Mouse (Mus musculus): ENCODE measurements around the gene Tmem81. TPM values are rescaled to one million over a fixed set of nuclear protein-coding genes. Genes with fewer than 3 reads are reported as not detected.
"Not testable (repeated sequence)": the region's sequence is repeated elsewhere in the genome, so short reads cannot be mapped to it uniquely, and the experiment has no call there.

Gene Tmem81
- total RNA-seq (2021), result 1 to 10 TPM; 1.5 TPM
- long read RNA-seq, experiment 1, result 0 reads
- long read RNA-seq, experiment 2, partial matches to known transcripts, result 0 of 1 reads
- long read RNA-seq, experiment 2, other reads (novel, unspliced or antisense), result 0 of 1 reads

DNA sequence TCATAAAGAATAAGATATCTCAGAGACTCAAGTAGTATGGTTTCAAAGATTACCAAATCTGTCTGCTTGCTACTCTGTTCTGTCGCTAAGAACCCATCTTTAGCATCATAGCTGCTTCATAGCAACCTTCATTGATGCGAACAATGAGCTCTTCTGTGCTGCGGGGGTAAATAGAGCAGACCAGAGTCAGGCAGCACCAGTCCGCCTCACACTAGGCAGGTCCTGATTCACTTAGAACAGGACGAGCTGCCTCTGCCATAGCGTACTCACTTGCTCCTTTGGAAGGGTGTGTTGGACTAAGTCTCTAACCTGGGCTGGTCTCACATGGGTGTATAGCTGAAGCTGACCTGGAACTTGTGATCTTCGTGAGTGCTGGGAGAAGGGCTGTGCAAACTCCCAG is at the start of gene Tmem81:
Gene Tmem81, plus strand, starts transcription at position 173 of the 400 bp plus-strand sequence.
- DNase-seq, result no peak

DNA sequence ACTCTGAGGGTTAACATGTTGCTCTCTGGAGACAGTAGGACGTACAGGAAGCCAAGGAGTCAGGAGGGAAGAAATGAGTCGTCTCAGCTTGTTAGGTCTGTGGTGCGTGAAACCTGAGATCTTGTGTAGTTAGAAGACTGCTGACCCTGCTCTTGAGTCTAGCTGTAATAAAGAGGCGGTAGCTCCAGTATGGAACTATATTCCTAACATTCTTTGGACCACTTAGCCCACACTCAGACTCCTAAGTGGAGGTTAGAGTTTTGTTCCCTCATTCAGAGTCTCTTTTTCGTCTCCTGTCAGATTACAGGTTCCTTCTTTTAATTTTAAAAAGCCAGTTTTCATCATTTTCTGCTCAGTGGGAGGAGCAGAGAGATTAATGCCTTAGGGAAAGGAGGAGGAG is 41.4 kb upstream of the Tmem81 start:
- DNase-seq, result no peak

DNA sequence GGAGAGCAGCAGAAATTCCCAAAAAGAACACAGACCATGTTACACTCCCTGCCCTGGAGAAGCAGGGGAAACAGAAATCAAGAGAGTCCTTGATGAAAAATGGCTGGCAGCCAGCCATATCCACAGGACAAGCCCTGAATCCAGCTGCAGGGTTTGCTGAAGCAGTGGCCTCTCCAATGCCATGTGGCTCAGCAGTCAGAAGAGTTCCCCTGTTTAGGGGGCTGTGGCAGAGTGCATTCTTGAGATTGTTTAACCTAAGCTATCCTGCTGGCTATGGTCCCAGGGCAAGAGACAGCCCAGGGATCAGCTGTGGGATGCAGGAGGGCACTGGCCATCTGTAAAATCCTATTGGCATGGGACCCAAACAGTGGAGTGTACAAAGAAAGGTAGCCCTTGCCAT is 37.1 kb upstream of the Tmem81 start:
- DNase-seq, result no peak

DNA sequence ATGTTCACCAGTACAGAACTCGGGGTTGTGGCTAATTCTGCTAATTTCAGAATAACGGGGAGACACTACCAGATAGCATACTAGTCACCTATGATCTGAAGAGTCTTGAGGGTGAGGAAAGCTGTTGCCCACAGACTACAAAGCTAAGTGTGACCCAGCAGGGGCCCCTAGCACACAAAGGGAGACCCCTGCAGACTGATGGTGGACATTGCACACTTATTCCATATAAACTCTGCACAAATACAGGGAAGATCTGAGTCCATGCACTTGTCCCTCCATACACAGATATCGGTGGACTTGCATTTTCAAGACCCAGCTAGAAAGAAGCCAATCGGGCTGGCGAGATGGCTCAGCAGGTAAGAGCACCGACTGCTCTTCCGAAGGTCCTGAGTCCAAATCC is 36.5 kb upstream of the Tmem81 start:
- no peak for DNase-seq

DNA sequence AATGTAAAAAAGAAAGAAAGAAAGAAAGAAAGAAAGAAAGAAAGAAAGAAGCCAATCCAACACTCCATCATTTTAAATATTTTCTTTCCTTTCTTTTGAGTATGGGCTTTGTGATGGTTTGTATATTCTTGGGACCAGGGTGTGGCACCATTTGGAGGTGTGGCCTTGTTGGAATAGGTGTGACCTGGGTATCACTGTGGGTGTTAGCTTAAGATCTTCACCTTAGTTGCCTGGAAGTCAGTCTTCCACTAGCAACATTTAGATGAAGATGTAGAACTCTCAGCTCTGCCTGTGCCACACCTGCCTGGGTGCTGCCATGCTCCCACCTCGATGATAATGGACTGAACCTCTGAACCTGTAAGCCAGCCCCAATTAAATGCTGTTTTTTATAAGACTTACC is 36.0 kb upstream of the Tmem81 start:
- DNase-seq, result not testable (repeated sequence)

DNA sequence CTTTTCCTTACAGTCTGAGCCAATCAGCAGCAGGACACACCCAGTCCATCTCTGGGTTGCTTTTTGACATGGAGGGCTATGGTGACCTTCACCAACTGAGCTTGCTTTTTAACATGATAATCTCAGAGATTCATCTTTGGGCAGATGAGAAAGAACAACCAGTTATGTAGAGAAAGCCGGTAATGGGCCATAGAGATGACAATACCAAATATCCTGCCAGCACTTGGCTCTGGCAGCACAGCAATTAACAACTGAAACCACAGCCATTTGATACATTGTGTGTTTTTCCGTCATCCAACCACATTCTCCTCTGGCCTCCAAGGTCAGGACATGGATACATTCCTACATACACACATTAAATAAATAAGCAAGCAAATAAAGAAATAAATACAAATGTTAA is 35.0 kb upstream of the Tmem81 start:
- DNase-seq, result no peak

DNA sequence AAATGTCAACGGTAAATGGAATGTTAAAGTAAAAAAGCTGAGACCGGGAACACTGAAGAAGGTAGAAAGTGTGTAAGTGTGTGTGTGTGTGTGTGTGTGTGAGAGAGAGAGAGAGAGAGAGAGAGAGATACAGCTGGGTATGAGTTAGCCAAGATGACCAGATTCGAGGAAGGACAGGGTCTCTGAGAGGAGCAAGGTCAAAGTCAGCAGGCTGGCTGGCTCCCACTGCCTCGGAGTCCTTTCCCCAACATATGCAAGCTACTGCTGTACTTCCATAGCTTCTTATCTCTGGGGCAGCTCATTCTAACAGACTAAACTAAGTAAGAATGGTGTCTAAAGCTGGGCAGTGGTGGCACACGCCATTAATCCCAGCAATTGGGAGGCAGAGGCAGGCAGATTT is 34.5 kb upstream of the Tmem81 start:
- DNase-seq, result no peak

DNA sequence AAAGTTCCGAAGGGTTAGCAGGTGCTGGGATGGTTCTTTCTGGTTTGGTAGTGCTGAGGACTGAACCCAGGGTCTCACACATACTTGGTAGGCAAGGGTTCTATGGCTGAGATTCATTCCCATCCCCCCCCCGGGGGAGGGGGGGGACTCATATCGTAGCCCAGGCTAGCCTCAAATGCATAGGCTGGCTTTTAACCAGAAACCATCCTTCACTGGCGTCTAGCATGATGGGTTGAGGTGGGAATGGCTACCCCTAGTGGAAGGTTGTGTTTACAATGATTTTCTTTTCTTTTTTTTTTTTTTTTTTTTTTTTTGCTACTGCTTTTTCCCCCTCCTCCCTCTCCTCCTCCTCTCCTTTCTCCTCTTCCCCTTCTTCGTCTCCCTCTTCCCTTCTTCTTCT is 33.5 kb upstream of the Tmem81 start:
- DNase-seq, result no peak

DNA sequence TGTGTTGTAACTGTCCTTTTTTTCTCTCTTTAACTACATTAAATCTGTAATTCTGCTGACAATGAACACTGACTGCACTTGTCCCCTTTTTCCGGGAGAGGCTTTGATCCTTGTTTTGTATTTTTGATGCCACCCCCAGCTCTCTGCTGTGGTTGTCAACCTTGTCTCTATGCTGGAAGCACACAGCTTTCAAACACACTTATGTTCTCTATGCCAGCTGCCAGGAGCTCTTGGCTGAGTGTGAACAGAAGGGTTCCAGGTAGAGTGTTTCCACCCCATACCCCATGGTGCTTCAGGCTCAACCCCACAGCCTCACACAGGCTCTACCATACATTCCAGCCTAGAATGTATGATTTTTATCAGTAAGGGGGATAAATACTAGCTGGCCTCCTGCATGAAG is 31.5 kb upstream of the Tmem81 start:
- no peak for DNase-seq

DNA sequence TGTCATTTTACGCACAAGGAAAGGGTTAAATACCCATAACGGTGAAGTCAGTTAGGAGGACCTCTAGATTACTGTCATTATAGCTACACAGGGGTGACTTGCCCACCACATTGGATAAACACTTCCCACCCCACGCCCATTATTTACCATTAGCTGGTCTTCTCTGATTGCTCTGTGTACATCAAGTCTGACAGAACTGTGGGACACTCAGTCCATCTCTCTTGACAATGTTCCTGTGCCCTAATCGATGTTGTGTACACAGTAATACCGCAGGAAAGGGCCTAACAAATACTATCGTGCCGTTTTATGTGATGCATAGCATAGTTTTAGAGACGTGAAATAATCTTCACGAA is 29.5 kb upstream of the Tmem81 start:
- no peak for DNase-seq

DNA sequence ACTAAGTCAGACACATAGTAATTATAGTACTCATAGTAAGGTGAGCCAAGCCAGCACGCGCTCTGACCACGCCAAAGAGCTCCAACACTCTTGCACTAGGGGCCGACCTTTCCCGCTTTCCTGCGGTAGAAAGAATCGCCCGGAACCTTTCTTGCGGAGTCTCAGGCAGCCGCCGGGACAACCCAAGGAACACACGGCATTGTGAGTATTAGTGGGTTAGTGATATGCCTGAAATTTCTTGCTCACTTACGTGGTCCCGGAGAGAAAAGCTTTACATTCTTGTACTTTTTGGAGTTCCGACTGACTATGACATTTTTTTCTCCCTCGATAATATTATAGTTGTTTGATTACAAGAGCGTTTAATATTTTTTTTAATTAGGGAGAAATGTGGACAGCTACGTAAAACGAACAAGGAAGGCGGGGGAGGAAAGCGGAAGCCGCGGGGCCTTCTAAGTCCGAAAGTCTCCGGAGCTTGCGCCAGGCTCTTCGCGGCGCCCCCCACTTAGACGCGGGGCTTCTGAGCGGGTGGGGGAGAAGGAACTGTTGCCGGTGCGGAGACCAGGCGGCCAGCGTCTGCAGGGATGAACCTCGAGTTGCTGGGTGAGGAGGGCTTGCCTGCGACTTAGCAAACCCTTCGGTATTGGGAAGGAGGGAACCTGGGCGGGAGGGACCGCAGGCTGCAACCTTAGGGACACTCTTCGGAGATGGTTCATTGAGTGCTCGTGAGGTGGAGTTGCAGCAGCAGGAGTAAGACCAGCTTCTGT is 28.9 kb upstream of the Tmem81 start, which contains the start of gene Rbbp5:
Gene Rbbp5, plus strand, starts transcription at position 438 of the 764 bp plus-strand sequence.
- peak; percentile 88 to 97 for DNase-seq

DNA sequence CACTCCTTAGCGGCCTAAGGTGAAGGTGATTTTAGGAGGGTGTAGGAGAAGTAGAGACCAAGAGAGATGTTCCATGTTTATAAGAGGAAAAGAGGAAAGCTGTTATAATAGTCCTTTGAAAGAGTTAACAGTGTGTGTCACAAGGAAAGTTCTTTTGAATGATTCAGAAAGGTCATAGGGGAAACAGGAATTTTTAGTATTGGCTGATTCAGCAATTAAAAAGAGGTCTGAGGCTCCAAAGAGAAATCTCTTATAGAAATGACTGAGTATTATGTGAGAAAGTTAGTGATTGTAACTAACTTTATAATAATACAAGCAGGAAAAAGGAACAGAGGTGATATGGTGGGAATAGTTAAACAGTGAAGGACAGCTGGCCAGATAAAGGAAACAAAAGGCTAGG is 26.6 kb upstream of the Tmem81 start:
- no peak for DNase-seq

DNA sequence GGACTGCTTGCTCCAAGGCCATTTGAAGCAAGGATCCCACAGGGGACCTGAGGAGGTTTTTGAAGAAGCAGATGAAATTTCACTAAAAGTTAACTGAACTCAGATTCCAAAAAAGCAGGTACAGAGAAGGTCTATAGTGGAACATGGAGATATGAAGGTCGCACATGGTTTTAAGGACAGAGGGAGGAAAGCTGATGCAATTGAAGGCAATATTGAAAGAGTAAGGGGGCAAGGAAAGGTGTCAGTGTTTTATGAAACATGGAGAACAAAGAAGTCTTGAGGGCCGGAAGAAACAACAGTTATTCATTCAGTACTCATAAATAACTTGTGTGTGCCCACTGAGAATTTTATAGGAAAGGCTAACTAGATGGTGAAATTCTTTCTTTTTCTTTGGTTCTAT is 24.4 kb upstream of the Tmem81 start:
- DNase-seq, result no peak

DNA sequence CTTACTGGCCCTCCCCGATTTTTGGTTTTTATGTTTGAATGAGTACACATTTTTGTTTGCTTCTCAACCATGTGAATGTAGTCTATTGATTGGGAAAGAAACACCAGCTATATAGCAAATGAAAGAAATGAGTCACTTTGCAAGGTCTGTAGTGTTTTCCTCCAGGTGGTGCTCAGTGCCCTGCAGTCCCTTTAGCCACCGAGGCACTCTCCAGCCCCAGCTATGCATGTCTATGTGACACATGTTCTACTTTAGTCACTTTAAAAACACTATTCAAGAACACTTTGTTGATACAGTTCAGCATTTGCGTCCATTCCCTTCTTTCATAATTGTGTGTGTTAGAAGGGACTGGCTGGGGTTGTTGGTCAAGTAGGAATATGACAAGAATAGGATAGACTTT is 22.8 kb upstream of the Tmem81 start:
- no peak for DNase-seq

DNA sequence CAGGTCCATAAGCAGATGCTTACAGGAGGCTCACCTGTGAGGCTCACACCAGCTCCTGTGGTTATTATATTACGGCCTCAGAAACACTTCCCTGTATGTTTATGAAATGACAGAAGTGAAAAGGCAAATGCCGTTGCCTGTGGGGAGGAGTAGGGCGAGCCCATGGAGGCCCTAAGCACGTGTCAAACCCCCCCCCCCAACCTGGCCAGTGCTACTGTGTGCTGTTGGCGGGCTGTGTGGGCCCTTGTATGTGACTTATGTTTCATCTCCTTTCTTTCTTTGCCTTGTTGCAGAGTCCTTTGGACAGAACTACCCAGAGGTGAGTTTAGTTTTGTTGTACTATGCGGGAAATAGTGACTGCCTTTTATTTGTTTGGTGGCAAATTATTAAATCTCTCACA is 22.3 kb upstream of the Tmem81 start:
- DNase-seq, result no peak

DNA sequence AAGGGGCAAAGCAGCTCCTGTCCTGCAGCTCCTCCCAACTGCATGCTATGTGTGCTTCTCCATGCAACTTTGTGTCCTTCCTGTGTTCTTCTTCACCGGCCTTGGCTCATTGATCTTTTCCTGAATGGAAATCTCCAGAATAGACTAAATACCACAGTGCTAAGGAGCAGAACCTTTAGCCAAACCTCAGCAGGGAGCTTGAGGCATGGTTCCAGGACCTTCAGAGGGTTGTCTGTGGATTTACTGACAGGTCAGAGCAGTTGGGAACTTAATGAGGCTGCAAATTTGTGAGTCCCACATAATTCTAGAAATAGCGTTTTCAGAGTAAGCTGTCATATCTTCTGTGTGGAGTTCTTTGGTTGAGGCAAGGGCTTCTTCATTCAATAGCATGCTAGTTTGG is 5.5 kb upstream of the Tmem81 start:
- no peak for DNase-seq

DNA sequence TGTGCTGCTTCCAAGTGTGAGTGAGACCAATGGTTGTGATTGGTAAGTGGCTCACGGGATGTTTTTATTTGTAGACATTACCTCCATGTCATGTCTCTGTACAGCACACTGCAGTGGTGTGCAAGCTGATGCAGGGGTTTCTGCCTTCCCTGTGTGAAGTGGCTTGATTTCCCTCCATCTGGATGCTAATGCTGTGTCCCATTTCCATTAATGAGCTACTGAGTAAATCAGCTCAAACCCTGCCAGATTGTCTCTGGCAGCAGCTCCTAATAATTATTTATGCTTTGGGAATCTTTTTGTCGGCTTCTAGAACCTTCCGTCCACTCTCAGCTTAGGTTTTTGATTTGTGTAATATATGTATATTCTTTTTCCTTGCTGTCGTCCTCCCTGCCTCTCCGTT is 875 bp upstream of the Tmem81 start:
- DNase-seq, result no peak

DNA sequence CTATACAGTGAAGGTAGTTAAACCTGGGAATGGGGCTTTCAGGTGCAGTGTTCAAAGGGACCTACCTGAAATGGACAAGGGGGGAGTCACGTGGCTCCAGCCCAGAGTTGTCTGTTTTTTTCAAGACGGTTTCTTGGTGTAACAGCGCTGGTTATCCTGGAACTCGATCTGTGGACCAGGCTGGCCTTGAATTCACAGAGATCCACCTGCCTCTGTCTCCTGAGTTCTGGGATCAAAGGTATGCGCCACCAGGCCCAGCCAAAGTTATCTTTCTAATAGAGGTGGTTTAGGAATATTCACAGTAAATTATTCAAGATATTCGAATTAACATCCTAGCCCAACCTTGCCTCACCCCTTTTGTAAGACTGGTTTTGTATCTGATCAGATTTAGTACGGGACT is 626 bp downstream of the Tmem81 start:
- no peak for DNase-seq

DNA sequence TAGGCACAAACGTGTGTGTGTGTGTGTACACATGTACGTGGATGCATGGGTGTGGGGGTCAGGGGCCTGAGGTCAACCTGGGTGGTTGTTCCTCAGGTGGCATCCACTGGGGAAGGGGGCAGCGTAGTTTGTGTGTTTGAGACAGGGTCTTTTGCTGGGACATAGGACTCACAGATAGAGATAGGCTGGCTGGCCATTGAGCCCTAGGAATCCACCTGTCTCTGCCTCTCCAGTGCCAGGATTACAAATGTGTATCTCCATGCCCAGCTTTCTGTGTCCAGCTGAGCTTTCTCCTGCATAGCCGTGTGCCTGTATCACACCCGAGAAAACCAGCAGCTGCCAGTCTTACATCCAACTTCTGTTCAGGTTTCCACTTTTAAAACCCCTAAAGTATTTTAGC is 3.7 kb downstream of the Tmem81 start:
- no peak for DNase-seq

DNA sequence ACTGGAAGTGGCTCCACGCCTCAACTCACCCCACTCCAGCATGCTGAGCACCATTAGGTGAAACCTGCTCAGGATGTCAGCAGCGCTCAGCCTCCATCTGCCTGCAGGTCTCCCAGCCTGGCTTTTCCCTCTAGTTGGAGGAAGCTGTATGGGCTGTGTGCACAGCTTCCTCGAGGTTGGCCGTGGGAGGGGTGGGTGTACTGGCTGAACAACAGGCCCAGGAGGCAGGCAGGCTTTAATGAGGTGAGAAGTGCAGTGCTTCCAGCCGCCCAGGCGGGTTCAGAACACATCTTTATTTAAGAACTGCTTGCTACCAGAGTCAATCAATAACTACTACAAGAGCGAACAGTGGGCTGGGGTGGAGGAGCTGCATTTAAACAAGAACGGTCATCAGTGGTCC is 5.5 kb downstream of the Tmem81 start:
- no peak for DNase-seq

DNA sequence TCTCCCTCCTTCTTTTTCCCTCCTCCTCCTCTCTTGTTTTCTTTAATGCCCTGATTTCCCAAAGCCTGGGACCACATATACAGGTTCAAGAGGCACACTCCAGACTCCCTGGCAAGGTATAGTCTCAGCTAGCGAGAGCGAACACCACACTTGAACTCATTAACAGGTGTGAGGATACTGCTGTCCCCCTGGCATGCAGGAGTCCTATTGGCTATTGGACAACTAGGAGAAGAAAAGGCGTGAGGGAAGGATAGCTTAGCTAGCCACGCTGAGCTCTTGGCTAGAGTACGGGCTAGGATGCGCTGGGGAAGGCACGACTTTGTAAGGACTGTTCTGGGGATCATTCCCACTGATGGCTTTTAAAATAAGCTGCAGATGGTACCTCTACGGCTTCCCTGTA is 6.1 kb downstream of the Tmem81 start:
- no peak for DNase-seq

DNA sequence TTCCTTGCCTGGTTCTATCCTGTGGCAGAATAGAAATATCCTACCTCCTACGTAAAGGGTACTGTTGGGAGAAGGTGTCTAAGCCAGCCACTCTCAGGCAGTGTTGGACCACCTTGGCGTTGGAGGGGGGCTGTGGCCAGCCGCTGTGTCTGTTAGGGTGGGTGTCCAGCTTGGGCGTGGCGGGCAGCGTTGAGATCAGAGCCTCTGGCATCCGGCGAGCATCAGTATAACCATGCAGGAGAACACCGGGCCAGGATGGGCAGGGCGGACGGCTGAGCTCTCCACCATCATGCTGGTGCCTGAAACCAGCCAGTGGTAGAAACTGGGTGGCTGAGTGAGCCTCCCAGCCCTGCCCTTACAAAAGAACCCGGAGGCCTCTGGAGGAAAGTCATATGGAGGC is 9.3 kb downstream of the Tmem81 start:
- DNase-seq, result no peak

DNA sequence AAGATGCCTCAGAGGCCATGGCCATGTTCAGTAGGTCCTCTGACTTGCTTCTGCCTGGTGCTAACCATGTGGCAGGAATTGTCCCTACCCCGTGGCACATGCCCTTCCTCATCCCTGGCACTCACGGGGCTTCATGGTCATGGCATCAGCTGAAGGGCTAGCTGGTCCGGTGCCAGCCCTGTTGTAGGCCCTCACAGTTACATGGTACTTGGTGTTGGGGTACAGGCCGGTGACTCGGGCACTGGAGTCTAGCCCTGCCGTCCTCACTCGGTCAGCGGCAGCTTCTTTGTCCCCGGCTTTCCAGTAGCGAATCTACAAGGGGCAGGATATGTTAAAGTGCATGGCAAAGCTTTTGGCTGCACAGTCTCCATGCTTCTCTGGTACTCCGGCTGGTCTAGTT is 10.7 kb downstream of the Tmem81 start:
- DNase-seq, result no peak

DNA sequence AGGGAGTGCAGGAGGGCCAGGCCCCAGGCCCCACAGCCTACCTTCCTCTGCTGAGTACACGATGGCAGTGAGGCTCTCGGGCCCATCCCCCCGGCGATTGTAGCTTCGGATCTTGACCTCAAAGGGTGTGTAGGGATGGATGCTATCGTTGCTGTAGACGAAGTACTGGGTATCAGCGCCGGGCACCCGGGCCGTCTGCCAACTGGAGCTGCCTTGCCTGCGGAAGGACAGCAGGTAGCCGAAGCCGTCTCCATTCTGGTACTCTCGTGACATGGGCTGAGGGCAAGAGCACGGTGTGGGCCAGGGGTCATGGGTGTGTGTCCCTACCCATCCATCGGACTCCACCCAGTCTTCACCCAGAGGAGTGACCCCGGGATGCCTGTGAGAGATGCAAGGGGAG is 12.6 kb downstream of the Tmem81 start:
- peak in 1 of 2 experiments; percentile 20 for DNase-seq

DNA sequence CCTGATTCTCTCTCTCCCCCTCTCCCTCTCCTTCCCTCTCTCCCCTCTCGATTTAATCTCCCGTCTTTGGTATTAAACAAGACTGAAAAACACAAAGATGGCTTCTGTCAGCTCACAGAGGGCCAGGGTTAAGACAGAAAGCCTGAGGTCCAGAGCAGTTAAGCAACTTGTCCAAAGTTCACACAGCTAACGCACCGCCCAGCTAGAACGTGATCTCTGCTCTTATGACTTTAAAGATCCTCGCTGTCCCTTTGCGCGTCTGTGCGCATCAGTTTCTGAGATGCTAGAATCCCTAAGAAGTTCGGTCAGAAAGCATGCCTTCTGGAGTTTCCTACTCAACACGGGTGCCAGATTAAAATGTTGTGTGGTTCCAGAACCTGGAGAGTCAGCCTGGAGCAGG is 13.7 kb downstream of the Tmem81 start:
- DNase-seq, result no peak
